Mouse (Mus musculus) hindbrain, postnatal 0 days (tissue): ENCODE results near the gene Mpz. TPM values are rescaled to one million over a fixed set of nuclear protein-coding genes. Genes with fewer than 3 reads are reported as not detected.
A peak's percentile ranks its signal among the peaks of the same experiment; 100 is the strongest.

ENCODE experiments used
- ATAC-seq: fragments of 200-750 bp; cut with Nextera tagmentation; 2 replicates; pipeline ENCODE4 v1.8.0; 2017; ENCODE audit warnings: mild to moderate bottlenecking, moderate TSS enrichment, moderate library complexity
- DNase-seq: peaks from one replicate; pipeline ENCODE4 v3.0.0-alpha.2; 2015; ENCODE audit warnings: low spot score
- H3K27ac ChIP-seq: fragments of 300-500 bp; sonication (generic); 2 replicates; pipeline ENCODE4 v1.5.1; 2014; ENCODE audit warnings: mild to moderate bottlenecking
- H3K27me3 ChIP-seq: fragments of 300-500 bp; sonication (generic); 2 replicates; pipeline ENCODE4 v1.6.1; 2014; ENCODE audit warnings: low read length, mixed read lengths; ENCODE audit not compliant: insufficient read depth
- H3K36me3 ChIP-seq: fragments of 300-500 bp; sonication (generic); 2 replicates; pipeline ENCODE4 v1.6.1; 2014; ENCODE audit warnings: low read length, mixed read lengths; ENCODE audit not compliant: insufficient read depth
- H3K4me1 ChIP-seq: fragments of 300-500 bp; sonication (generic); 2 replicates; pipeline ENCODE4 v1.6.1; 2014; ENCODE audit warnings: antibody characterized with exemption, low read length, mixed read lengths; ENCODE audit not compliant: insufficient read depth
- H3K4me2 ChIP-seq: fragments of 300-500 bp; sonication (generic); 2 replicates; pipeline ENCODE4 v1.6.1; 2014; ENCODE audit warnings: low read depth, mild to moderate bottlenecking, low read length, moderate library complexity, mixed read lengths
- H3K4me3 ChIP-seq: fragments of 300-500 bp; sonication (generic); 2 replicates; pipeline ENCODE4 v1.5.1; 2014; ENCODE audit warnings: low read length
- H3K9ac ChIP-seq: fragments of 300-500 bp; sonication (generic); replicated peaks from 2 replicates; pipeline ENCODE4 v1.6.1; 2014; ENCODE audit warnings: mild to moderate bottlenecking, low read length, moderate library complexity, mixed read lengths
- H3K9me3 ChIP-seq: fragments of 300-500 bp; sonication (generic); 2 replicates; pipeline ENCODE4 v1.6.1; 2016; ENCODE audit warnings: low read length, mixed read lengths
- CTCF ChIP-seq: IDR thresholded peaks from 2 replicates; pipeline ENCODE4 v1.5.1; 2016; ENCODE audit warnings: antibody characterized with exemption, control low read depth, low read depth
- WGBS: fragments of 180-500 bp; shearing (Covaris S2); extraction: QIAGEN DNeasy Blood & Tissue Kit; methylation state at CpG from one replicate; pipeline ENCODE4 v1.1.7; 2014; 5-methylcytosine and 5-hydroxymethylcytosine counted together
- polyA plus RNA-seq: library from polyadenylated mRNA; unstranded; fragments of >200 nt; fragmentation: Nextera tagmentation; extraction: Ambion mirVana; gene quantifications from 2 replicates; pipeline ENCODE4 v1.2.1, GENCODE M21; 2015
- total RNA-seq: library from RNA; depleted of rRNA; stranded (reverse); fragments of >200 nt; gene quantifications from 2 replicates; pipeline ENCODE4 v1.2.3, GENCODE M21; 2014

Gene Mpz
- total and polyA plus RNA-seq, 2 experiments from 2014 or later, result 4.8 to 5.9 TPM

DNA sequence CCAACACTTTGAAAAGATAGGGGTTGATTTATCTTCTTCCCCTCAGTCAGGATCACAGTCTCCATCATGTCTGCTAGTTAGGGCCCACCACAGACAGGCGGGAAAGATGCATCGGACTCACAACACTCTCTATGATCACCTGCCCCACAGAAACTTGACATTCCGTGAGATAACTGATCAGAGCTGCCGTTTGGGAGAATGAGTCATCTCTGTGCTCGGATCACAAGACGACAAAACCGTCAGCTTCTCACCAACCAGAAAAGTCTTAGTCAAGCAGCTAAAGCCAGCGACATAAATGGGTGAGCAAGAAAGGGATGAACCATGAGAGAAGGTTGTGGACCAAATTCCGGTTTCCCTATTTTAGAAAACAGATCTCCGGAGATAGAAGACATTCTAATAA, 41.8 kb downstream of the Mpz start:
- Histone ChIP-seq H3K9ac (no peak overlapping the region), H3K9me3 (no peaks in the 10 kb centered on the region), H3K27ac (no peak overlapping the region), H3K27me3 (peaks cover 4% of the 10 kb centered on the region; the same call in 1 of the 2 replicates), H3K36me3 (no peaks in the 10 kb centered on the region), H3K4me3 (no peak overlapping the region), H3K4me2 (no peak overlapping the region; the same call in 1 of the 2 replicates), H3K4me1 (peaks cover 8% of the 10 kb centered on the region)
- 50% methylated on average over 10 of the region's 10 CpGs for WGBS
- TF ChIP-seq CTCF, result no peak
- ATAC-seq, result no peak
- no peak for DNase-seq

DNA sequence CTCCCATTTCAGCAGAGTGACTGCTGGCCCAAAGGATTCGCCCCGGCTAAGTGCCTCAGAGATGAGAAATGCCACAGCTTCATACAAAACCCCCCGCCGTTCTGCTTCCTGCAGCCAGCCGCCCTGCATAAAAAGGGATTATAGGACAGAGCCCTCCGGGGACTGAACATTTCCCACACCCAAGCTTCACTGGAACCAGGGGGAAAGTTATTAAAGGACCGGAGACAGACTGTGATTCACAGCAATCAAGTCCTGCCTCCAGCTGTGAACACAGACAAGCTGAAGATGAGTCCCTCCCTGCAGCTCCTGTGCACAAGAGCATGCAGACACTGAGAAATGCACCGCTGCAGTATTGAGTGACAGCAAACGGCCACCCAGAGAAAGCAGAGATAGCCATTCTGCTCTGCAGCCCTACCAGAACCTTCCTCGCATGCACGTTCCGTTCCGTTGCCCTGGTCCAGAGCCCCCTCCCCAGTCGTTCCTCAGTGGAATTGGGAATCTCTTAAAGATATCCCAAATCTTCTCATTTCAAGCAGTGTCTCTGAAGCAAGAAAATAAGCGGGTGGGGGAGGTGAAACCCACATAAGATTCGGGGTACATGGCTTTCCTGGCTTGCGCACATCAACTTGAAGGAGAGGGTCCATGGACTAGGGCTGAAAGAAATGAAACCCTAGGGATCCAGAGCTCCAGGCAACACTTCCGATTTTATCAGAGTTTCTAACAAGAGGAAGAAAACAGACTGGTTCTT, 42.8 kb downstream of the Mpz start:
- no peak for TF ChIP-seq CTCF
- peak overlapping the region; percentile 9; the same call in 1 of the 2 replicates for H3K27ac ChIP-seq
- H3K4me1 ChIP-seq, result peaks cover 5% of the 10 kb centered on the region
- peak; percentile 36 for ATAC-seq
- DNase-seq, result peak; percentile 53
- no peaks in the 10 kb centered on the region for H3K9me3 ChIP-seq
- H3K27me3 ChIP-seq, result peaks cover 4% of the 10 kb centered on the region; the same call in 1 of the 2 replicates
- H3K9ac ChIP-seq, result peak overlapping the region; percentile 34; the same call in 1 of the 2 replicates
- H3K4me3 ChIP-seq, result peak overlapping the region; percentile 30
- no peaks in the 10 kb centered on the region for H3K36me3 ChIP-seq
- WGBS, result 5% methylated on average over 18 of the region's 18 CpGs
- peak overlapping the region; percentile 96 for H3K4me2 ChIP-seq

DNA sequence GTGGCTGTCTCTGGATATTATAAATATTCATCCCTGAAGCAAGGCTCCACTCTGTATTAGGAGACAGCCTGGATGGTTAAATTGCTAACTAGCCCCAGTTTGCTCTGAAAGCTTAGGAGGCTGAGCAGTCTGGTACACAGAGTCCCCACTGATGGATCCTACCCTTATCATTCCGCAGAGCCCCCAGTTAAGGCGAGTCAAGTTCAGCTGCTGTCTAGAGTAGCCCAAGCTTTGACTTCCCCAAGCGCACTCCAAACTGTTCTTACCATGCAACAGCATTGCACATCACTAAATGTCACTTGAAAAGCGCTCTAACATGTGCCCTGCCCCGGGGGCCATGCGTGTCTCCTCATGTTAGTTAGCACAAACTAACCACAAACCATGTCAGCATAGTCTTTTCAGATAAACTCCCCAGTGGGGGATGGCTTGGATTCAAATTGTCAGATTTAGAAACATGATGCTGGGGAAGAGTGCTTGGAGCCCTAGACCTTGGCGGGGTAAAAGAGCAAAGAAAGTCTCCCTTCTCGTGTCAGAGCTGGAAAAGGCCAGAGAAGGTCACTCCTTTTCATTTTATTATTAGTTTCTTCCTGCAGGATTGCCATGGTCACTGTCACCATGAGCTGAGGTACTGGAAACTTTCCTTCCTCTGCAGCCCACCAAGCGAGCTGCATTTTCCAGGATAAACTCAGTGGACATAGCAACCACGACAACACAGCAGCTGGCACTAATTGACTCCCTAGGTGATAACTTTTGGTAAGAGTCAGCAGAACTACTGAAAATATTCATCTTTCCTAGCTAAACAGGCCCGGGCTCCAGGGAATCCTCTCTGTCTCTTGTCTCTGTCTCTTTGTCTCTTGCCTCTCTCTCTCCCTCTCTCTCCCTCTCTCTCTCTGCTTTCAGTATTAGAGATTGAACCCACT, 43.7 kb downstream of the Mpz start:
- ATAC-seq (no peak), DNase-seq (no peak)

DNA sequence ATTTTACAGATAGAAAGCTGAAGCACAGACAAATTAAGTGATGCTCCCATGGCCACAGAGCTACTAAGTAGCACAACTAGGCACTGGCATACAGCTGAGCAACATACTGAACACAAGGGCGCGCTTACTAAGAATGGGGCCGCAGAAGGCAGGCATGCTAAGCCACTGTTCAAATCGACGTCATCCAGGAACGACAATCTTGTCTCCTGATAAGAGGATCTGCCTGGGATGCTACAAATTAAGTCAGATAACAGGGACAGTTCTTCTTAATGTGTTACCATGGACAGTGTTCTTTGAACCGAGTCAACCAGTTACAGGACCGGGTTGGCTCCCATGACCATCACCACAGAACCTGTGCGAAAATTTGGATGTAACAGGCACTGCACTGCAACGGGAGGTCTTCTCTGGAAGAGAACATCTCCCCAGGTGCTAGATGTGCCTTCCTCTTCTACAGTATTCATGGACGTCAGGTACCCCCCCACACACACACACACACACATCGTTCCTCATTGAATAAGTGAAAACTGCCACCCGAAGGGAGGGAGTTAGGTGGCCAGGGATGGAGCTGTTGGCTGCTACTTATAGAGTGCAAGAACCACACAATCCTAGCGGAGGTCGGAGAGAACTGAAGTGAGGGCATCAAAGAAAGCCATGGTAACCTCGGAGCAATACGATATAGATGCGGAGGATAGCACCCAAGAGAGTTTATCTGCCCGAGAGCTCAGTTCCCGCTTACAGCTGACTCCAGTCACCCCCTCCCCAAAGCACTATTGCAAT, 44.7 kb downstream of the Mpz start:
- ATAC-seq, result no peak
- peak overlapping the region; percentile 96 for H3K4me2 ChIP-seq
- H3K9me3 ChIP-seq, result no peaks in the 10 kb centered on the region
- peak overlapping the region; percentile 66 for H3K4me3 ChIP-seq
- H3K4me1 ChIP-seq, result peaks cover 3% of the 10 kb centered on the region
- no peak overlapping the region; the same call in 1 of the 2 replicates for H3K27ac ChIP-seq
- TF ChIP-seq CTCF, result no peak
- no peaks in the 10 kb centered on the region for H3K36me3 ChIP-seq
- 9% methylated on average over 20 of the region's 20 CpGs for WGBS
- peaks cover 4% of the 10 kb centered on the region; the same call in 1 of the 2 replicates for H3K27me3 ChIP-seq
- DNase-seq, result peak; percentile 17
- peak overlapping the region; percentile 56 for H3K9ac ChIP-seq

More for the DNA sequence above, 43.7 kb downstream of the Mpz start:
- Histone ChIP-seq H3K4me3 (peak overlapping the region; percentile 66), H3K9ac (no peak overlapping the region), H3K36me3 (no peaks in the 10 kb centered on the region), H3K9me3 (no peaks in the 10 kb centered on the region), H3K27me3 (peaks cover 4% of the 10 kb centered on the region; the same call in 1 of the 2 replicates), H3K4me1 (peaks cover 3% of the 10 kb centered on the region), H3K27ac (peak overlapping the region; percentile 9; the same call in 1 of the 2 replicates), H3K4me2 (peak overlapping the region; percentile 96)
- no peak for TF ChIP-seq CTCF
- 28% methylated on average over 11 of the region's 11 CpGs for WGBS

DNA sequence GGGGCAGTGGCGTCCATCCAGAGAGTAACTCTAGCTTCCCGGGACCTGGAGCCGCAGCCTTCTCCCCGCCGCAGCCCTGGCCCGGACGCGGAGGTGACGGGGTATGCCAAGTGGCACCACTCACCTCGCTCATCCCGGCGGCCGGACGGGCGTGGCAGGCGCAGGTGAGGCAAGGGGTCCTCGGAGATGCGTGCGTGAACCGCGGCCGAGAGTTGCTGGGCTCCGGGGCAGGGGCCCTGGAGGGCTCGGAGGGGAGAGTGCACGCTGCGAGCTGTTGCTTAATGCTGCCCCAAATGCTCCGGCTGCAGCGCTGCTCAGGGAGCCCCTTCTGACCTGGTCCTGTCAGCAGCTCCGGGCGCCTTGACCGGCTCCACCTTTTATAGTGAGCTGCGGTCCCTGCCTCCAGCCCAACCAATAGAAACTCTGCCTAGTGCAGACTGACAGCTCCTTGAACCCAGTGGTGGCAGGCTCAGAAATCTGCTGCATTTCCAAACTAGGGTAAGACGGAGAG, 45.4 kb downstream of the Mpz start, which contains the start of gene Pcp4l1:
Gene Pcp4l1 (minus strand): TSS at position 382 of the 511 bp plus-strand sequence.
- no peak for TF ChIP-seq CTCF
- Histone ChIP-seq H3K36me3 (no peaks in the 10 kb centered on the region), H3K4me2 (peak within 1 kb of the TSS; percentile 96), H3K4me3 (peak within 1 kb of the TSS; percentile 66), H3K9ac (peak within 1 kb of the TSS; percentile 56), H3K27ac (no peak within 1 kb of the TSS; the same call in 1 of the 2 replicates), H3K9me3 (no peaks in the 10 kb centered on the region), H3K27me3 (peaks cover 4% of the 10 kb centered on the region; the same call in 1 of the 2 replicates), H3K4me1 (peaks cover 3% of the 10 kb centered on the region)
- WGBS, result 0% methylated on average over 33 of the region's 33 CpGs
- peak; percentile 79 for DNase-seq
- peak; percentile 90 for ATAC-seq
